Mouse (Mus musculus): ENCODE measurements around the gene Tulp3.

GRCm38 (mm10) chr6:128308311-128308710, 47.3 kb downstream of the Tulp3 start:
- TF ChIP-seq CTCF (IDR thresholded peaks at IDR 0.05; ENCODE audit: extremely low read depth, insufficient read length, insufficient replicate concordance, low read depth, low read length) (peak; percentile 87; the same call in 1 of the 2 replicates), POLR2A (IDR thresholded peaks at IDR 0.05; ENCODE audit: low read depth, low read length) (no peak)

Data from small intestine, adult 2 months (tissue).